Mouse (Mus musculus) ES-Bruce4 (cell line): ENCODE data around the gene Ncapd3. TPM values are rescaled to one million over a fixed set of nuclear protein-coding genes. Genes with fewer than 3 reads are reported as not detected.

Experiments
- H3K27ac ChIP-seq: 2 replicates; pipeline ENCODE4 v1.5.1; 2012; ENCODE audit warnings: low read length, inconsistent platforms; ENCODE audit not compliant: insufficient read depth
- H3K27me3 ChIP-seq: 2 replicates; pipeline ENCODE4 v1.6.1; 2012; ENCODE audit warnings: mild to moderate bottlenecking, low read length, inconsistent platforms; ENCODE audit not compliant: control insufficient read depth, poor library complexity, insufficient read depth, severe bottlenecking
- H3K36me3 ChIP-seq: 2 replicates; pipeline ENCODE4 v1.6.1; 2012; ENCODE audit warnings: inconsistent platforms, mild to moderate bottlenecking, low read length, moderate library complexity; ENCODE audit not compliant: control insufficient read depth, poor library complexity, insufficient read depth, severe bottlenecking
- H3K4me1 ChIP-seq: one replicate; pipeline ENCODE4 v1.8.1; 2011; ENCODE audit warnings: low read length; ENCODE audit not compliant: control insufficient read depth, insufficient read depth
- H3K4me3 ChIP-seq: 2 replicates; pipeline ENCODE4 v1.5.1; 2011; ENCODE audit warnings: low read depth, mild to moderate bottlenecking, low read length
- H3K9ac ChIP-seq: 2 replicates; pipeline ENCODE4 v1.6.1; 2012; ENCODE audit warnings: low read depth, mild to moderate bottlenecking, inconsistent platforms; ENCODE audit not compliant: poor library complexity, severe bottlenecking
- H3K9me3 ChIP-seq: replicated peaks from 2 replicates; pipeline ENCODE4 v1.6.1; 2012; ENCODE audit warnings: mild to moderate bottlenecking, low read length, inconsistent platforms; ENCODE audit not compliant: control insufficient read depth, poor library complexity, insufficient read depth, severe bottlenecking
- CTCF ChIP-seq: IDR thresholded peaks from one replicate; pipeline ENCODE4 v1.8.1; 2011; ENCODE audit warnings: low read depth, low read length
- EP300 ChIP-seq: IDR thresholded peaks from 2 replicates; pipeline ENCODE4 v1.6.1; 2011; ENCODE audit warnings: low read depth, low read length; ENCODE audit not compliant: insufficient read depth
- POLR2A ChIP-seq: IDR thresholded peaks from one replicate; pipeline ENCODE4 v1.8.1; 2011; ENCODE audit warnings: low read length; ENCODE audit not compliant: insufficient read depth
- polyA plus RNA-seq: library from polyadenylated mRNA; stranded (reverse); fragments of >200 nt; gene quantifications from 2 replicates; pipeline ENCODE4 v1.2.4, GENCODE M21; 2011; ENCODE audit warnings: low read depth; ENCODE audit not compliant: missing spikeins, insufficient read depth, insufficient read length

The Ncapd3 gene
- polyA plus RNA-seq, 1 experiment: 59.1 TPM

GRCm38 (mm10) chr9:27005933-27006332 is 24.0 kb upstream of the Ncapd3 start:
- Histone ChIP-seq H3K4me3 (no peak overlapping the region), H3K9me3 (no peaks in the 10 kb centered on the region), H3K4me1 (no peaks in the 10 kb centered on the region), H3K27me3 (no peaks in the 10 kb centered on the region), H3K36me3 (peaks cover 71% of the 10 kb centered on the region), H3K9ac (no peak overlapping the region), H3K27ac (no peak overlapping the region)
- TF ChIP-seq POLR2A: no peak
- no peak for TF ChIP-seq CTCF
- TF ChIP-seq EP300: no peak

DNA sequence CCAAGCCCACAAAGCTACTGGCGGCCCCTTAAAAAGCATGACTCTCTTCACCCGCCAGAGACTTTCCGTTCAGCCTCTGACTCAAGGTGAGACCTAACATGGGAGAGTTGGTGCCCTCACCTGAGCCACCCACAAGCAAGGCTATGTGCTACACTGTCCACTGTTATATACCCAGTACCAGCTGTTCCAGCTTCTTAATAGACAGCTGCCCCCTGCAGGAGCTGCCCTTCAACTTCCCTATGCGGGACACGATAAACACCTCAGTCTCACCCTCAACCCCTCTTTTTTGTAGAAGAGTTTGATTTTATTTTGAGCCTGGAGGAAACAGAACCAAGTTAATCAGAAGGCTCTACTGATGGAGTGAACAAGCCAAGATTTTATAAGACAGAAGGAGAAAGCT is 23.1 kb upstream of the Ncapd3 start:
- TF ChIP-seq POLR2A (no peak), EP300 (no peak), CTCF (peak; percentile 7)
- no peaks in the 10 kb centered on the region for H3K4me1 ChIP-seq
- no peaks in the 10 kb centered on the region for H3K27me3 ChIP-seq
- no peak overlapping the region for H3K27ac ChIP-seq
- no peak overlapping the region for H3K4me3 ChIP-seq
- no peaks in the 10 kb centered on the region for H3K9me3 ChIP-seq
- H3K36me3 ChIP-seq: peaks cover 69% of the 10 kb centered on the region
- no peak overlapping the region for H3K9ac ChIP-seq

DNA sequence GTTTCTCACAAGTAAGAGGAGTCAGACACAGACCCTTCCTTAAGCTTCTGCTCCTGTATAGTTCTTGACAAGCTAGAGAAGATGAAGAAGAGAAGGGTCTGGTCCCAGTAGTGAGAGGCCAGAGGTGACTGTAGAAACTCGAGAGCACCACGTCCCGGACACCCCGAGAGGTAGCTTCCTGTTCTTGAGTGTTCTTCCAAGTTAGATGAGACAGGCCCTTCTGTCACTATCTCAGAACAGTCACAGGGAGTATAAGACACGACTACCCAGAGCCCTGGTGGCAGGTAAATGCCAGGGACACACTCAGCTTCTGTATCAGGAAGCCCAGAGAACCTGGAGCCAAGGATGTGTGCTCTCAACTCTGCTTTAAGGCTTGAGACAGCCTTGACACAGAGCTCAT is 20.7 kb upstream of the Ncapd3 start:
- H3K36me3 ChIP-seq: peaks cover 55% of the 10 kb centered on the region
- no peak overlapping the region for H3K27ac ChIP-seq
- H3K4me3 ChIP-seq: no peak overlapping the region
- TF ChIP-seq POLR2A: no peak
- TF ChIP-seq CTCF: no peak
- TF ChIP-seq EP300: no peak
- no peak overlapping the region for H3K9ac ChIP-seq
- no peaks in the 10 kb centered on the region for H3K4me1 ChIP-seq
- no peaks in the 10 kb centered on the region for H3K27me3 ChIP-seq
- H3K9me3 ChIP-seq: no peaks in the 10 kb centered on the region

DNA sequence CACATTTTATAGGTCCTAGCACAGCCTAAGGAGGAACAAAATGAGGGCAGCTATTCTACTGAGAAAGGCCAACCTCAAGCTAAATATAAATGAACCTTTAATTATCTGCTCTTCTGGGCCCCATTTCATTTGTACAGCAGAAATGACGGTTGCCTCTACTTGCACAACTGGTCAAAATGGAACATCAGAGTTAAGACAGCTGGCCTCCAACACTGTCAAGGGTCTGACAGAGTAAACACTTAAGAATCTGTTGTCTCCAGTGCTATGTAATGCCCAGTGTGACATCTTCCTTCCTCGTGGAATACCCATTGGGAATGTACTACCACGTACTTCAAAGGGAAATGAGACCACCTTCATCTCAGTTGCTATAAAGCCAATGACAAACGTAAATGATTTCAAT is 18.4 kb upstream of the Ncapd3 start:
- Histone ChIP-seq H3K36me3 (peaks cover 35% of the 10 kb centered on the region), H3K4me1 (no peaks in the 10 kb centered on the region), H3K27me3 (no peaks in the 10 kb centered on the region), H3K4me3 (no peak overlapping the region), H3K9me3 (no peaks in the 10 kb centered on the region), H3K27ac (no peak overlapping the region), H3K9ac (no peak overlapping the region)
- TF ChIP-seq POLR2A: no peak
- no peak for TF ChIP-seq EP300
- no peak for TF ChIP-seq CTCF

DNA sequence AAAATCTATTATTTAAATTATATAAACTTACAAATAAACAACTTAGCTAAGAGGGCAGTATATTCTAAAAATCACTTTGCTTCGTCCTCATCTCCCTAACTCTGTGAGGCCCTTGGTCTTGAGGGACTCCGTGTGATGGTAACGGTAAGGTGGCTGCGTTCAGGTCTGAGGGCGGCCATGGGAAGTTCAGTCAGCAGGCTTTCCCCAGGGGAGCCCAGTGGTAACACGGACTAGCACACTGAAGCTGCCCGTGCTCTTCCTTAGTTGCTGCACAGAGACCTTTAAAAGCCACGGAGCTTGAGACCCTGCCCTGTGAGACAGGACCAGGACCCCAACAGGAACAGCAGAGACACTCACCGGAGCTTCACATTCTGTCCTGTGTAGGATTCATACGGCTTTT is 11.0 kb upstream of the Ncapd3 start:
- H3K27ac ChIP-seq: no peak overlapping the region
- H3K9me3 ChIP-seq: no peaks in the 10 kb centered on the region
- no peak overlapping the region for H3K9ac ChIP-seq
- no peak overlapping the region for H3K4me3 ChIP-seq
- H3K4me1 ChIP-seq: no peaks in the 10 kb centered on the region
- 0 out of 2 replicates have a peak, but pooled peaks cover 8% of the 10 kb centered on the region for H3K36me3 ChIP-seq
- H3K27me3 ChIP-seq: no peaks in the 10 kb centered on the region
- TF ChIP-seq EP300 (no peak), CTCF (no peak), POLR2A (no peak)

DNA sequence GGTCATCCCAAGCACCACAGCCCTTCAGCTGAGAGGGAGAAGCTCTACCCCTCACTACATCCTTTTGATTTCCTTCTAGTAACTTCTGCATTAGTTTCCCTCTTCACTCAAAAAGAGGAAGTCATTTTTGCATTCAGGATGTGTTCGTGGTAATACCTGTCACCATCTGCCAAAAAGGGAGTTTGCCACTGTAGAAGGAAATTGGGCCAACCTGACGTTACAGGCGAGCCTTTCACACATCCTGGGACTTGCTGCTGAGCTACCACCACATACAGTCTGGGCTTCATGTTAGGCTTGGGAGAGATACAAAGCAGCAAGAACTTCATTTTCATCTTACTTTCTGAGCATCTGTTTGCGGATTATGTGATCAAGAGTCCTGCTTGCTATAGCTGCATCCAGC is 6.3 kb upstream of the Ncapd3 start:
- H3K9ac ChIP-seq: no peak overlapping the region
- H3K27ac ChIP-seq: no peak overlapping the region
- 0 out of 2 replicates have a peak, but pooled peaks cover 4% of the 10 kb centered on the region for H3K36me3 ChIP-seq
- H3K4me3 ChIP-seq: no peak overlapping the region
- H3K9me3 ChIP-seq: no peaks in the 10 kb centered on the region
- H3K4me1 ChIP-seq: no peaks in the 10 kb centered on the region
- H3K27me3 ChIP-seq: no peaks in the 10 kb centered on the region
- no peak for TF ChIP-seq CTCF
